Mouse (Mus musculus): Measurements from ENCODE around the gene Limch1.

DNA sequence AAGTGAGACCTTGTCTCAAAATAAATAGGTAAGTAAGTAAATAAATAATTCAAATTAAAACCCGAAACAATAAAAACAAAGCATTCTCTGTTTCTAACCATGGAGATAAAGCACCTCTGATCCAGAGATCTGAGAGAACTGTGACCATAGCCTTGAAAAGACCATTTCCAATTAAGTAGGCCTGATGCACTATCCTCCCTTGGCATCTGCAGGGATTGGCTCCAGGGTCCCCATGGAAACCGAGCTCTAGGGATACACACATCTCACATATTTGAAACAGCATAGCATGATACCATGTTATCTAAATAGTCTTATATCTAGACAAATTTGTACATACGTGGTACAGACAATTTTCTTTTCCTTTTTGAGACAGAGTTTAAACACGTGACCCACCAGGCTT lies 43.7 kb upstream of the Limch1 start:
- TF ChIP-seq GATA1 (IDR thresholded peaks at IDR 0.05; ENCODE audit: borderline replicate concordance, low read length) (no peak), FLI1 (IDR thresholded peaks at IDR 0.05; ENCODE audit: low read length) (no peak)
